Mouse (Mus musculus) liver, adult 2 months (tissue): ENCODE data around the gene Gm10142. TPM values are rescaled to one million over a fixed set of nuclear protein-coding genes. Genes with fewer than 3 reads are reported as not detected.
"Not testable (repeated sequence)": the region's sequence is repeated elsewhere in the genome, so short reads cannot be mapped to it uniquely, and the experiment has no call there.

Experiments
- DNase-seq: peaks from one replicate; pipeline ENCODE4 v3.0.0-alpha.2; 2011; ENCODE audit warnings: low read depth, low spot score; ENCODE audit errors: extremely low read depth
- H3K27ac ChIP-seq: fragments of 200-500 bp; replicated peaks from 2 replicates; pipeline ENCODE4 v1.5.1; 2012; ENCODE audit warnings: low read depth, mild to moderate bottlenecking, control low read depth, inconsistent platforms, low read length; ENCODE audit not compliant: insufficient read depth
- H3K27me3 ChIP-seq: fragments of 200-500 bp; 2 replicates; pipeline ENCODE4 v1.6.1; 2012; ENCODE audit warnings: mild to moderate bottlenecking, moderate library complexity, low read length, inconsistent platforms; ENCODE audit not compliant: control insufficient read depth, insufficient read depth
- H3K36me3 ChIP-seq: fragments of 200-500 bp; 2 replicates; pipeline ENCODE4 v1.6.1; 2012; ENCODE audit warnings: low read length, inconsistent platforms; ENCODE audit not compliant: control insufficient read depth, insufficient read depth
- H3K4me1 ChIP-seq: fragments of 200-500 bp; 2 replicates; pipeline ENCODE4 v1.6.1; 2011; ENCODE audit warnings: low read length; ENCODE audit not compliant: control insufficient read depth, insufficient read depth
- H3K4me3 ChIP-seq: fragments of 200-500 bp; 2 replicates; pipeline ENCODE4 v1.5.1; 2011; ENCODE audit warnings: low read depth, mild to moderate bottlenecking, control low read depth, low read length, moderate library complexity; ENCODE audit not compliant: insufficient read depth
- H3K79me2 ChIP-seq: fragments of 200-500 bp; 2 replicates; pipeline ENCODE4 v1.6.1; 2012; ENCODE audit warnings: inconsistent platforms, mild to moderate bottlenecking, low read length, moderate library complexity; ENCODE audit not compliant: control insufficient read depth, insufficient read depth
- H3K9ac ChIP-seq: fragments of 200-500 bp; 2 replicates; pipeline ENCODE4 v1.6.1; 2012; ENCODE audit warnings: low read depth, mild to moderate bottlenecking, control low read depth, inconsistent platforms, low read length
- CTCF ChIP-seq: fragments of 200-500 bp; IDR thresholded peaks from 2 replicates; pipeline ENCODE4 v1.5.1; 2011; ENCODE audit warnings: low read depth, low read length, control low read depth
- POLR2A ChIP-seq: fragments of 200-500 bp; IDR thresholded peaks from 2 replicates; pipeline ENCODE4 v1.6.1; 2011; ENCODE audit warnings: low read length, control low read depth; ENCODE audit not compliant: insufficient read depth; ENCODE audit errors: extremely low read depth
- WGBS: fragments of 180-500 bp; shearing (Covaris S2); methylation state at CpG from one replicate; pipeline ENCODE4 v1.1.7; 2018; 5-methylcytosine and 5-hydroxymethylcytosine counted together
- polyA plus RNA-seq: library from polyadenylated mRNA; depleted of rRNA; stranded (reverse); fragments of >200 nt; gene quantifications from 2 replicates; pipeline ENCODE4 v1.2.3, GENCODE M21; 2012
- total RNA-seq: library from RNA; depleted of rRNA; stranded (reverse); fragments of >200 nt; gene quantifications from 2 replicates; pipeline ENCODE4 v1.2.3, GENCODE M21; 2014

Gene Gm10142
- total and polyA plus RNA-seq, 2 experiments: not detected

DNA sequence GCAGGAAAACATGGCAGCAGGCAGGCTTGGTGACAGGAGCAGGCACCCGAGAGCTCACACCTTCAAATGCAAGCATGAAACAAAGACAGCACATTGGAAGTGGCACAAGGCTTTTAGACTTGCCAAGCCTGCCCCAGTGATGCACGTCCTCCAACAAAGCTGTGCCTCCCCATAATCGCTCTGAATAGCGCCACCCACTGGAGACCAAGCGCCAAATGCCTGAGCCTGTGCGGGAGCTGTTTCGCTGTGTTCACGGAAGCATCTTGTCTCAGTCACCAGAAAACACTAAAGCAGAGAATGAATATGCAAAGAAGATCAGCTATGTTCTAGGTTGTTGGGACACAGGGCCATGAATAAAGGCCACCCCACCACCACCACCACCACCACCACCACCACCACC is 9.2 kb downstream of the Gm10142 start:
- 77% methylated on average over 8 of the region's 8 CpGs for WGBS
- no peak overlapping the region for H3K27ac ChIP-seq
- H3K9ac ChIP-seq: no peak overlapping the region
- no peak overlapping the region for H3K4me3 ChIP-seq
- H3K36me3 ChIP-seq: no peaks in the 10 kb centered on the region
- H3K79me2 ChIP-seq: no peaks in the 10 kb centered on the region
- no peaks in the 10 kb centered on the region for H3K27me3 ChIP-seq
- no peak for TF ChIP-seq POLR2A
- peak; percentile 25; the same call in 1 of the 2 replicates for TF ChIP-seq CTCF
- H3K4me1 ChIP-seq: no peaks in the 10 kb centered on the region
- no peak for DNase-seq

DNA sequence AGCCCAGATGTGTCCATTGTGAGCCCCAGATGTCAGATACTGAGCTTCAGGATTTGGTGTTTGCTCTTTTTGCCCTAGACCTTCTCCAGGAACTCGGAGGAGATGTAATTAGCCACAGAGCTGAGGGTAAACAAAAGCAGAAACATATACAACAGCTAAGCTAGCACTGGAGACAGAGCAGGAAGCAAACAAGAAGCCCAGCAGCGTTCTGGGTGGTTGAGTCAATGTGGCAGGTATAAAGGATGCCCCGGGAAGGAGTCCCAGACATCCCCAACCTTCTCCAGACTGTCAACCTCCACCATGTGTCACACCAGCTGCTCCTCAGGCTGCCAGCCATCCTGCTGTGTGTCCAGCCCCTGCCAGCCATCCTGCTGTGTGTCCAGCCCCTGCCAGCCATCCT is 10.6 kb downstream of the Gm10142 start, which contains the start of gene Gm10100:
Gm10100 (plus strand) TSS at position 301 of the 400 bp plus-strand sequence.
- no peaks in the 10 kb centered on the region for H3K4me1 ChIP-seq
- H3K36me3 ChIP-seq: no peaks in the 10 kb centered on the region
- 30% methylated on average over 3 of the region's 3 CpGs for WGBS
- H3K9ac ChIP-seq: no peak within 1 kb of the TSS
- TF ChIP-seq CTCF (no peak), POLR2A (no peak)
- no peak within 1 kb of the TSS for H3K27ac ChIP-seq
- no peak for DNase-seq
- no peaks in the 10 kb centered on the region for H3K79me2 ChIP-seq
- H3K4me3 ChIP-seq: no peak within 1 kb of the TSS
- H3K27me3 ChIP-seq: no peaks in the 10 kb centered on the region

DNA sequence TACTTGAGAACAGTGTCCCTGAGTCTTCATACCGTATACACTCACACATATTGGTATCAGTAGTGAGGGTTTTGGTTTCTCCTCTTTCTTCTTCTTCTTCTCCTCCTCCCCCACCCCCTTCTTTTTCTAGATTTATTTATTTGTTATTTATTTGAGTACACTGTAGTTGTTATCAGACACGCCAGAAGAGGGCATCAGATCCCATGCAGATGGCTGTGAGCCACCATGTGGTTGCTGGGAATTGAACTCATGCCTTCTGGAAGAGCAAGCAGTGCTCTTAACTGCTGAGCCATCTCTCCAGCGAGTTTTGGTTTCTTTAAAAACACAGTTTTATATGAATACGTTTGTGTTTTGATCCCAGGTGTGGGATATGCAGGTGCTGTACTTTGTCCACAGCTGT is 12.7 kb downstream of the Gm10142 start:
- no peak overlapping the region for H3K9ac ChIP-seq
- H3K79me2 ChIP-seq: no peaks in the 10 kb centered on the region
- no peak overlapping the region for H3K4me3 ChIP-seq
- no peaks in the 10 kb centered on the region for H3K27me3 ChIP-seq
- DNase-seq: no peak
- H3K36me3 ChIP-seq: no peaks in the 10 kb centered on the region
- no peaks in the 10 kb centered on the region for H3K4me1 ChIP-seq
- 63% methylated on average over 4 of the region's 4 CpGs for WGBS
- TF ChIP-seq CTCF (no peak), POLR2A (no peak)
- H3K27ac ChIP-seq: no peak overlapping the region

GRCm38 (mm10) chr10:77729241-77729640 is 13.6 kb downstream of the Gm10142 start:
- 59% methylated on average over 4 of the region's 4 CpGs for WGBS
- Histone ChIP-seq H3K36me3 (no peaks in the 10 kb centered on the region), H3K27ac (no peak overlapping the region), H3K27me3 (no peaks in the 10 kb centered on the region), H3K4me1 (no peaks in the 10 kb centered on the region), H3K9ac (no peak overlapping the region), H3K4me3 (no peak overlapping the region), H3K79me2 (no peaks in the 10 kb centered on the region)
- DNase-seq: no peak
- TF ChIP-seq CTCF (peak; percentile 67), POLR2A (no peak)

DNA sequence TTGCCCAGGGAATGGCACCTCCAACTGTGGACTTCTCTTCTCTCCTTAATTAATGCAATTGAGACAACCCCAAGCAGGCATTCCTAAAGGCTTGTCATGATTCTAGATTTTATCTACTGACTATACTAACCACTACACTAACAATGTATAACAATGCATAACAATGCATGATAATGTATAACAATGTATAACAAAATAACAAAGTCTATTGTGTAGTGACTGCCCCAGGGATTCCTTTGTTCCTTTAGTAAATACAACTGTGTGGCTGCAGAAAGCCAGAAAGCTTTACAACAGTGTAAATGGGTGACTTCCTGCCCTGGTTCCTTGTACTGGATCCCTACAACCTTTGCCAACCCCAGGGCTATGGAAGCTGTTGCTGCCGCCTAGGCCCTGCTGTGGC is 20.3 kb downstream of the Gm10142 start:
- Histone ChIP-seq H3K79me2 (no peaks in the 10 kb centered on the region), H3K4me1 (no peaks in the 10 kb centered on the region), H3K27me3 (no peaks in the 10 kb centered on the region), H3K9ac (no peak overlapping the region), H3K4me3 (no peak overlapping the region), H3K27ac (no peak overlapping the region), H3K36me3 (no peaks in the 10 kb centered on the region)
- no peak for DNase-seq
- no peak for TF ChIP-seq POLR2A
- TF ChIP-seq CTCF: no peak
- 100% methylated on average over 1 of the region's 1 CpGs for WGBS

- no peaks in the 10 kb centered on the region for H3K36me3 ChIP-seq
- TF ChIP-seq CTCF (no peak), POLR2A (no peak)
- WGBS: 75% methylated on average over 4 of the region's 4 CpGs
These were observed 23.3 kb downstream of the Gm10142 start for GRCm38 (mm10) chr10:77738929-77739328.

DNA sequence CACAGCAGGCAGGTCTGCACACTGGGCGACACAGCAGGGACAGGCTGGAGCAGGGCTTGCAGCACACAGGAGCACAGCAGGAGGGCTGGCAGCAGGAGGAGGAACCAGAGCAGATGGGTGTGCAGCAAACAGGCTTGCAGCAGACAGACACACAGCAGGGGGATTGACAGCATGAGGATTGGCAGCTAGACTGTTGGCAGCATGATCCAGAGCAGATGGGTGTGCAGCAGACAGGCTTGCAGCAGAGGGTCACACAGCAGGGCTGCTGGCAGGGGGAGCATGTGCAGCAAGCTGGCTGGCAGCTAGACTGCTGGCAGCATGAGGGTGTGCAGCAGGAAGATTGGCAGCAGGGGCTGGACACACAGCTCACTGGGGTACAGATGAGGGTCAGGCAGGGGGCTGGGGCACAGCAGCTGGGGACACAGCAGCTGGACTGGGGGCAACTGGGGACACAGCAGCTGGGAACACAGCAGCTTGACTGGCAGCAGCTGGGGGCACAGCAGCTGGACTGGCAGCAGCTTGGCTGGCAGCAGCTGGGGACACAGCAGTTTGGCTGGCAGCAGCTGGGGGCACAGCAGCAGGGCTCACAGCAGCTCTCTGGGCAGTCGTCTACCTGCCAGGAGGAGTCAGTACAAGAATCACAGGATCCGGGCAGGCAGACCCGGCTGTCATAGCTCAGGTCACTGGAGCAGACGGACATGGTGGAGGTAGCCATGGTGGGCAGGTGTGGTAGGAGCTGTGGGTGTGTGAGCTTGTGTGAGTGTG is 26.5 kb downstream of the Gm10142 start, which contains the start of gene Gm18596:
Gm18596 (minus strand) TSS at position 715 of the 765 bp plus-strand sequence.
- H3K9ac ChIP-seq, DNase-seq, H3K27ac ChIP-seq, H3K79me2 ChIP-seq, H3K36me3 ChIP-seq, H3K4me3 ChIP-seq, H3K27me3 ChIP-seq, H3K4me1 ChIP-seq: not testable (repeated sequence)
- 67% methylated on average over 5 of the region's 5 CpGs for WGBS

More at GRCm38 (mm10) chr10:77738929-77739328, 23.3 kb downstream of the Gm10142 start:
- H3K9ac ChIP-seq: no peak overlapping the region
- no peaks in the 10 kb centered on the region for H3K4me1 ChIP-seq
- H3K27me3 ChIP-seq: no peaks in the 10 kb centered on the region
- no peaks in the 10 kb centered on the region for H3K79me2 ChIP-seq
- no peak overlapping the region for H3K27ac ChIP-seq
- H3K4me3 ChIP-seq: no peak overlapping the region
- DNase-seq: no peak

DNA sequence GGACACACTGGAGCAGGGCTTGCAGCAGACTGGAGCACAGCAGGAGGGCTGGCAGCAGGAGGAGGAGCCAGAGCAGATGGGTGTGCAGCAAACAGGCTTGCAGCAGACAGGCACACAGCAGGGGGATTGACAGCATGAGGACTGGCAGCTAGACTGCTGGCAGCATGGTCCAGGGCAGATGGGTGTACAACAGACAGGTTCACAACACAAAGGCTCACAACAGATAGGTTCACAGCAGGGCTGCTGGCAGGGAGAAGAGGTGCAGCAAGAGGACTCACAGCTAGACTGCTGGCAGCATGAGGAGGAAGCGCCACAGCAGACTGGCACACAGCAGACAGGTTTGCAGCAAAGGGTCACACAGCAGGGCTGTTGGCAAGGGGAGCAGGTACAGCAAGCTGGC is 35.1 kb downstream of the Gm10142 start:
- not testable (repeated sequence) for H3K36me3 ChIP-seq, H3K4me1 ChIP-seq, H3K79me2 ChIP-seq, H3K4me3 ChIP-seq, H3K27ac ChIP-seq, H3K27me3 ChIP-seq, H3K9ac ChIP-seq
- WGBS: 58% methylated on average over 1 of the region's 1 CpGs
- DNase-seq: peak; percentile 5
